Mouse (Mus musculus) central nervous system, embryonic 14 days (tissue): Measurements from ENCODE around the gene Aip. TPM values are rescaled to one million over a fixed set of nuclear protein-coding genes. Genes with fewer than 3 reads are reported as not detected.

Experiments used
- polyA plus RNA-seq: library from polyadenylated mRNA; depleted of rRNA; stranded (reverse); fragments of >200 nt; gene quantifications from 2 replicates; pipeline ENCODE4 v1.2.3, GENCODE M21; 2012; rRNA removed

The Aip gene
- polyA plus RNA-seq, result 122 and 129 TPM in 2 replicates

GRCm38 (mm10) chr19:4125741-4126696 lies at the start of gene Aip:
TSS of gene Aip (minus strand) at chr19:4125858.

GRCm38 (mm10) chr19:4162646-4163542 lies 37.2 kb upstream of the Aip start, which contains the start of gene Rps6kb2:
TSS of gene Rps6kb2 (minus strand) at chr19:4163354.

GRCm38 (mm10) chr19:4153232-4153654 lies 27.6 kb upstream of the Aip start, which contains the start of gene Ptprcap:
TSS of gene Ptprcap (plus strand) at chr19:4153604.

GRCm38 (mm10) chr19:4148491-4148806 lies 22.8 kb upstream of the Aip start, which contains the start of gene Coro1b:
TSS of gene Coro1b (plus strand) at chr19:4148619.

GRCm38 (mm10) chr19:4143759-4144268 lies 18.2 kb upstream of the Aip start, which contains the start of gene Cabp4:
TSS of gene Cabp4 (minus strand) at chr19:4144033.

GRCm38 (mm10) chr19:4139446-4139845 lies 13.8 kb upstream of the Aip start, which contains the start of gene Gpr152:
TSS of gene Gpr152 (plus strand) at chr19:4139787.

GRCm38 (mm10) chr19:4099837-4100717 lies 25.6 kb downstream of the Aip start, which contains the start of gene Pitpnm1:
TSS of gene Pitpnm1 (plus strand) at chr19:4099998.

GRCm38 (mm10) chr19:4096642-4097440 lies 28.8 kb downstream of the Aip start, which contains the start of gene Cdk2ap2:
TSS of gene Cdk2ap2 (plus strand) at chr19:4097182.

GRCm38 (mm10) chr19:4081394-4081793 lies 44.3 kb downstream of the Aip start, which contains the start of gene Cabp2:
TSS of gene Cabp2 (plus strand) at chr19:4081578.

Other genes starting within 250 kb of the Aip start
- 48.5 and 61.6 TPM in 2 replicates for gene Tcirg1, start 218.7 kb downstream of the Aip start, polyA plus RNA-seq
- gene Ndufs8, start 213.1 kb downstream of the Aip start, polyA plus RNA-seq, result 173 and 186 TPM in 2 replicates
- gene Aldh3b1, start 196.1 kb downstream of the Aip start, polyA plus RNA-seq, result 1.7 and 1.8 TPM in 2 replicates
- 14.5 and 15.1 TPM in 2 replicates for gene Unc93b1, start 190.7 kb downstream of the Aip start, polyA plus RNA-seq
- gene Aldh3b3, start 167.2 kb downstream of the Aip start, polyA plus RNA-seq, result 0.05 TPM in 1 of 2 replicates, not detected in the other
- 0.32 and 1.8 TPM in 2 replicates for gene Aldh3b2, start 153.5 kb downstream of the Aip start, polyA plus RNA-seq
- gene Acy3, start 139.3 kb downstream of the Aip start, polyA plus RNA-seq, result 2.3 and 3.3 TPM in 2 replicates
- gene Tbx10, start 133.1 kb downstream of the Aip start, polyA plus RNA-seq, result 0.05 and 0.21 TPM in 2 replicates
- gene Nudt8, start 125.3 kb downstream of the Aip start, polyA plus RNA-seq, result 14.7 and 17.5 TPM in 2 replicates
- 9.0 and 9.6 TPM in 2 replicates for gene Gm49405, start 125.2 kb downstream of the Aip start, polyA plus RNA-seq
- 23.9 and 25.6 TPM in 2 replicates for gene Doc2g, start 122.5 kb downstream of the Aip start, polyA plus RNA-seq
- 172 and 187 TPM in 2 replicates for gene Ndufv1, start 113.1 kb downstream of the Aip start, polyA plus RNA-seq
- gene Gstp1, start 87.9 kb downstream of the Aip start, polyA plus RNA-seq, result 226 and 263 TPM in 2 replicates
- gene Gstp2, start 79.8 kb downstream of the Aip start, polyA plus RNA-seq, result 1.2 and 5.2 TPM in 2 replicates
- gene Gstp3, start 66.3 kb downstream of the Aip start, polyA plus RNA-seq, result 0.38 TPM in 1 of 2 replicates, not detected in the other
- gene Cabp2, start 44.3 kb downstream of the Aip start, polyA plus RNA-seq, result not detected in 2 replicates
- gene Cdk2ap2, start 28.7 kb downstream of the Aip start, polyA plus RNA-seq, result 51.1 and 56.1 TPM in 2 replicates
- 112 and 116 TPM in 2 replicates for gene Pitpnm1, start 25.9 kb downstream of the Aip start, polyA plus RNA-seq
- gene Gpr152, start 13.9 kb upstream of the Aip start, polyA plus RNA-seq, result 0.05 and 0.06 TPM in 2 replicates
- 0.03 and 0.05 TPM in 2 replicates for gene Cabp4, start 18.2 kb upstream of the Aip start, polyA plus RNA-seq
- gene Coro1b, start 22.8 kb upstream of the Aip start, polyA plus RNA-seq, result 245 and 266 TPM in 2 replicates
- 1.6 and 2.9 TPM in 2 replicates for gene Ptprcap, start 27.7 kb upstream of the Aip start, polyA plus RNA-seq
- 75.7 and 77.5 TPM in 2 replicates for gene Rps6kb2, start 37.5 kb upstream of the Aip start, polyA plus RNA-seq
- 3.6 and 4.1 TPM in 2 replicates for gene Carns1, start 49.6 kb upstream of the Aip start, polyA plus RNA-seq
- gene Tbc1d10c, start 65.4 kb upstream of the Aip start, polyA plus RNA-seq, result 2.0 and 3.4 TPM in 2 replicates
- 403 and 409 TPM in 2 replicates for gene Ppp1ca, start 66.2 kb upstream of the Aip start, polyA plus RNA-seq
- gene Rad9a, start 75.8 kb upstream of the Aip start, polyA plus RNA-seq, result 39.4 and 40.6 TPM in 2 replicates
- gene Clcf1, start 88.4 kb upstream of the Aip start, polyA plus RNA-seq, result 2.9 and 7.3 TPM in 2 replicates
- gene AC109138.7, start 88.5 kb upstream of the Aip start, polyA plus RNA-seq, result 1.2 TPM in 1 of 2 replicates, not detected in the other
- 28.6 and 30.9 TPM in 2 replicates for gene Pold4, start 106.0 kb upstream of the Aip start, polyA plus RNA-seq
- gene Ssh3, start 143.3 kb upstream of the Aip start, polyA plus RNA-seq, result 50.7 and 62.1 TPM in 2 replicates
- 43.2 and 50.9 TPM in 2 replicates for gene Ankrd13d, start 157.3 kb upstream of the Aip start, polyA plus RNA-seq
- gene Grk2, start 180.4 kb upstream of the Aip start, polyA plus RNA-seq, result 107 and 108 TPM in 2 replicates